Mouse (Mus musculus) embryo, embryonic 11.5 days (tissue): Measurements from ENCODE around the gene Ado.

ENCODE experiments used
- DNase-seq: peaks from one replicate; pipeline ENCODE4 v3.0.0-alpha.2; 2012; ENCODE audit warnings: low read depth, low spot score

Ado gene

DNA sequence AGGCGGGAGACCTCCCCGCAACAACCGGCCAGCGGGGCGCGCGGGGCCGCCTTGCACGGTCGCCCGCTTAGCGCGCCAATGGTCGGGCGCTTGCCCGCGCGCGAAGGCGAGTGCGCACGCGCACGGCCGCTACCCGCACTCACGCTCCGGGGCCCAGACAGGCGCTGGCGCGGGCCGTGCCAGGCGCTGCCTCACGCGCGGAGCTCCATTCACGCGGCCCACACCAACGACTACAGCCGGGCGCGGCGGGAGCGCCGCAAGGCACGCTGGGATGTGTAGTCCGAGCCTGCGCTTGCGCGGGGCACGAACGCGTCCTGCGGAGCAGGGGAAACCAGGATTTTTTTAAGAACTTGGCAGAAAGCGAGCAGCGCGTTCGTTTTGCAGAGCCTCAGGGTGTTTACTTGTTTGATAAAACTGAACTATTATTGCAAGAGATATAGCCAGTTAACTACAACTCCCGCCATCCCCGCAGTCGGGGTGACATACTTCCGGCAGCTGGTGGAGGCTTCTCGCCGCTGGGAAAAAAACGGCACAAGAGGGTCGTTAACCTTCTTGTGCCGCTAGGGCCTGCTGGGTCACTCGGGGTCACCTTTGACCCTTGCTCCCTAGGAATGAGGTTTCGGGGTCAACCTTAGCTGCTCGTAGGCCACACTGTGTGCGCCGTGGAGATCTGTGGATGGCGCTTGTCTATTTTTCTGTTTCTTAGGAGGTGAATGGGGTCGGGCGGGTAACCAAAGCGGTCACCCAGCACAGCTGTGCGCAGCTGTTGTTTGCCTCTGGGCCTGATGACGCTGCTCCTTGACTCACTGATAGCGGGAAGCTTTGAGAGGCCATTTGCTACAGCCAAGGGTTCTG, at the start of gene Ado:
Gene Ado, minus strand, starts transcription at position 79 of the 855 bp plus-strand sequence.
- peak; percentile 79 for DNase-seq

DNA sequence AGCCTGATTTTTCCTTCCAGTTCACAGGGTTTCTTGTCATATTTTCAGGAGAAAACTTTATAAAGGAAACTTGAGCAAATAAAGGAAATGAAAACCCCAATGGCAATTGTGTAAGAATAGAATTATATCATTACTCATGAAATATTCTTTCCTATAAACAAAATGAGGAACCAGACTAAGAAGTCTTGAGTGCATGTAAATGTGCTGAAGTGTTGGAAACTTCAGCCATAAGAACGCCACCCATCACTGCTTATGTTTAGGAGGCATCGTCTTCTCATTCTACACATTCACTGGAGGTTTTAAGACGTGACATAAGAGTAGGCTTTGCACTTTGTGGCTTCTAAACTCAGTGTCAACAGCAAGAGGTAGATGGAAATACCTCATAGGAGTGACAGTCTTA, 46.5 kb upstream of the Ado start:
- DNase-seq, result no peak

DNA sequence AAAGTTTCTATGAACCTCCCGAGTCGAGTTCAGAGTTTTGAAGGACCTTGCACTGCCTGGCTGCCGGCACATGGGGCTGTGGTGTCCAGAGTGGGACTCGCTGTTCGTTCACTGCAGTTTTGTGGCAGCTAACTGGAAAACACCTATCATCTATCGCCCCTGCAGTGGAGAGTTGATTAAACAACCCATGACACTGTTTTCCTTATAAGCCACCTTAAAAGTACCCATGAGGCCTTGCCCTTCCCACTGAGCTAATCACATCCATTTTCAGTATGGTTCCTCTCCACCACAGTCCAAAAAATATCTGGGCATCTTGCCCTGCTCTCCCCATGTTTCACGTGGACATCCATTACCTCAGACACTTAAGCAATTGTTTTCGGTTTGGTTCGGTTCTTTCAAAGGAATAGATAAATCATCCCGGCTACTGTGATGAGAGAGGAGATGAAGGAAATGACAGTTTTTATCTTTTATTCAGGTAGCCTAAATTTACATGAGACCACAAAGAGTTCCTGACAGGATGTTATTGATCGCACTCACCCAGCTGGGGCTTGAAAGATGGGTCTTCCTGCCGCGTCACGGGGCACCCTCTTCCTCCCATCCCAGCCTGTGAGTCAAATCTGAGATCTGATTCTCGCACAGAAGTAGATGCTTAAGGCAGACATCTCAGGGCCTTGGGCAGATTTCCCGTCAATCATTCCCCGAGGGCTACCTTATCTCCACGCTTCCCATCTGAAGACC, 37.3 kb upstream of the Ado start:
- DNase-seq, result no peak

DNA sequence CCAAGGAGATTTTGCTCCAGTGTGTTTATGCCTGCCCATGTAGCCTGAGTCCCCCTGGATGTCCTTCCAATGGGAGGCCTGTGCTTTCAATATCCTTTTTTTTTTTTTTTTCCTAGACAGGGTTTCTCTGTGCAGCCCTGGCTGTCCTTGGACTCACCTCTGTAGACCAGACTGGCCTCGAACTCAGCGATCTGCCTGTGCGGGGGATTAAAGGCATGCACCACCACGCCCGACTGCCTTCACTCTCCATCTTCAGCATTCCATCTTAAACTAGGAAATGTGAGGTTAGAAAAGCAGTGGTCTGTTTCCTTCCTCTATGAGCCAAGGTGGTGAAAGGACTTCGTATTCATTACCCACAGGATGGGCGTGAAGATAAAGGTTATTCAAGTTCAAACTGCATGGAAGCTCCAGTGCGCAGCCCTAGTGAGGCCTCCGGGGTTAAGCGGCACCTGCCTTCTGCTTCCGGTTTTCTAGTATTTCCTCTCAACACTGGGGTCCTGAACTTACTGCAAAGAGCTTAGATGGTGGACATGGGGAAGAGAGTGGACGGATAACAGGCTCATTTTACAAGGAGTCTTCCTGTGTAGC, 33.0 kb upstream of the Ado start:
- no peak for DNase-seq

- DNase-seq, result no peak
Measured at GRCm38 (mm10) chr10:67579830-67580229, 31.1 kb upstream of the Ado start.

- DNase-seq, result no peak
Measured at GRCm38 (mm10) chr10:67573310-67573709, 24.6 kb upstream of the Ado start.

DNA sequence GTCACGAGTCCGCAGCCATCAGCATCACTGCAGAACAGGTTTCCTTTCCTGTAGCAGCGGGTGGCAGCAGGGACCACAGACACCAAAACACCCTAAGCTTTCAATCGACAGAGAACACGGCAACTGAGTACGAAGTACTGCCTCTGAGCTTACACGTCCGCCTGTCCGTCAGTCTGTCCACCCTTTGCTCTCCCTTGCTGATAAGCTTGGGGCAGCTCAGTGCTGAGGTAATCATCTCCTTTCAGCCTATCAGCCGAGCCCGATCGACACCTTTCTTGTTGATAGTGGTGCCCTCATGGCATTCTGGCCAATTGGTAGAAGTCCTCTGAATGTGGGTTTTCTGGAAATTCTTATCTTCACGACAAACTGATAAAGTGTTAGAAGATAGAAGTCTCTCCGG, 22.7 kb upstream of the Ado start:
- DNase-seq, result no peak

DNA sequence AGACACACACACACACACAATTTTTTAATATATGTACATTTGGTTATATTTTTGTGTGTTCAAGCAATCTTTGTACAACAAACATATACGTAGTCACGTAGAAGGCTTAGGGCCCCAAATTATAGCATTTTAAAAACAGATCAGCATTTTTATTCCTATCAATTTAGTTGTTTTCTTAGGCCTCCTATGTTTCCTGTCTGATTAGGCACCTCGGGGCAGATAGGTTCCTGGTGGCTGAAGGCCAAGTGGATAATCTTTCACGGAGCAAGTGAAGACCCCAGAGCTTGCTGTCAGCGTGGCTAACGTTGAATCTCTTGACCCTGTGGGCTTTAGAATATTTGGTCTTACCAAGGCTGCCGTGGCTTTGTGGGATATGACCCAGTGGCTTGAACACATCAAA, 20.8 kb upstream of the Ado start:
- DNase-seq, result no peak

DNA sequence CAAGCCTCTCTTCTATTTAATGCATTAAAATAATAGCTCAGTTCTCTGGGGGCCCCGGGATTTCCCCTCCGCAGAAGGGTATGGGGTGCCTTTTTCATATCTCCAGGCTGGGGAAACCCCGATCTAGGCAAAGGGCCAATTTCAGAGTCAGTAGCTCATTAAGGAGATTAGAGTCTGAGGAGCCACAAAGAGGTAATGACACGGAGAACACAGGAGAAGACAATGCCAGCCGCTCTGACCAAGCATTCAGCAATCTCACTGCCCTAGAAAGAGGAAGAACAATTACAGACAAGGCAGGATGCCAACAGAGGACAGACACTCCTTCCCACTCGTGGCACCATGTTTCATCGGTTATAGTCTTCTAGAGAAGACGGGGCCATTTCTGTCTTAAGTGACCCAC, 17.3 kb upstream of the Ado start:
- no peak for DNase-seq

- DNase-seq, result no peak
Measured at GRCm38 (mm10) chr10:67564509-67564908, 15.8 kb upstream of the Ado start.

DNA sequence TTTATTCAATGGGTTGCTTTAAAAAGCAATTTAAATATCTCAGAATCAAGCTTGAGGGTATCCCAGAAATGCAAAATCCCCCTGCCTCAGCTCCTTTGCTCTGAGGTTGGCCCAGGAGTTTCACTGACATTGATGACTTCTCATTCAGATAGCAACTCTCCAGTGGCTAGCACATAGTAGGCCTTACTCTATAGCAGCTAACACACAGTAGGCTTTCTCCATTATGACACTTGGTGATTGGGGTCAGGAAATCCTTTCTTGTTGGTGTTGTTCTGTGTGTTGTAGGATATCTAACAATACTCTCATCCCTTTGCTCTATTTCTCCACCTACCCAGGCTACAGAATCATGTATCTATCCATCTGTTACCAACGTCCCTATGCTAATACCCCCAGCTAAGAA, 12.4 kb upstream of the Ado start:
- no peak for DNase-seq

DNA sequence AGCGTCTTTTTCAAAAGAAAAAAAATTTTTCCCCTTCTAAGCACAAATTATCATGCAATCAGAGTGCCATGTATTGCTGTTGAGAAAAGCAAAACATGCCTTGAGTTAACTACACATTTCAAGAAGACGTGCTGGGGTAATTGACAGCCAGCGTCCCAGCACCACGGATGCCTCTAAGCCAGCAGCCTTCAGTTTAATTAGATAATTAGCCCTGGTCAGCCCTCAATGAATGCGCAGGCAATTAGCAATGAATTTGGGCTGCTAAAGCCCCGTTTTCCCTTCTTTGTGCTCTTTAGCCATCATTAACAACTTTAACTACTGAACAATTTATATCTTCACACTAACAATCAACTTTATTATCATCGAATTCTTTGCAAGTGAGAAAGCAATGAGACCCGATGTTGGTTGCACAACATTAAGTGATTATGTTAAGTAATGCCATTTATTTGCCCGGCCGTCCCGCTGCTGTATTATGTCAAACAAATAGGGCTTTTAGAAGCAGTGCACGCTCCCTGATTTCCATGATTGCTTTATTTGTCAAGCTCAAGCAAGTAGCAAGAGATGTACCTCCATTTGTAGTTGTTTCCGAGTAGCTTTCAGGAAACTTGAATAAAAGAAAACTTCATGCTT, 11.1 kb upstream of the Ado start:
- no peak for DNase-seq

DNA sequence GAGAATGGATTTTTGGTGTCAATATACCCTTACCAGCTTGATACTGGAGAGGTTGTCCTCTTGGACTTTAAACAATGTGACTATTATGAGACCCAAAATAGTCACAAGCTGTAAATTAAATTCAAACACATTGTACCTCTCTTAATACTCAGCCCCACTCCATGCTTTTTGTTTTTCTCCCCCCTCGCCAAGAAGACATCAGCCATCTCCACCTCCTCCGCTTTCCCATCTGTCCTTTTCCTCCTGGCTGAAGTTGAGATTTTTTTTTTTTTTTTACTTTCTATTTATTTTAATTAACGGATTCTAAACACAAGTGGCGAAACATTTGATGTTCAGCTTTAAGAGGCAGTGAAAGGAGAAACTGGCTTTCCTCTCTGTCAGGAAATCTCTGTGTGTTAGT, 9.3 kb upstream of the Ado start:
- DNase-seq, result no peak

DNA sequence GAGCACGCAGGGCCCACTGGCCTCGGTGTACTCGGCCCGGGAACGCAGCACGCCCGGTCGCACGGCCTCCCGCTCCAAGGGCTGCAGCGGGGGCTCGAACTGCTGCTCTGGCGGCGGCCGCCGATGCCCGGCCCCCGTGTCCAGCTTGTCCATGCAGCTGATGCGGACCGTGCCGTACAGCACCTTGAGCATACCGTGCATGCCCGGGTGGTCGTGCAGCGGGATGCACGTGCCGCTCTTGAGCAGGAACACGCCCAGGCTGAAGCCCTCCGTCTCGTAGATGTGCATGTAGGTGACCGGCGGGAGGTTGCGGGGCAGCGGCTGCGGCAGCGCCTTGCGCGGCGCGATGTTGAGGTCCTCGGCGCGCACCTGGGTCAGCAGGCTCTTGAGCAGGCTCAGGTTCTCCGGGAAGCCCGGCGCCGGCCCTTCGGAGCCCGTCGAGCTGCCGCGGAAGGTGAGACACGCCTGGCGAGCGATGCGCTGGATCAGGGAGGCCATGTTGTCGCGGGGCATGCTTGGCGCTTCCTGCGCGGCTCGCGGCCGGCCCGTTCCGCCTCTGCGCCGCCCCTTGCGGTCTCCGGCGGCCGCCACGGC, 397 bp downstream of the Ado start:
- no peak for DNase-seq

DNA sequence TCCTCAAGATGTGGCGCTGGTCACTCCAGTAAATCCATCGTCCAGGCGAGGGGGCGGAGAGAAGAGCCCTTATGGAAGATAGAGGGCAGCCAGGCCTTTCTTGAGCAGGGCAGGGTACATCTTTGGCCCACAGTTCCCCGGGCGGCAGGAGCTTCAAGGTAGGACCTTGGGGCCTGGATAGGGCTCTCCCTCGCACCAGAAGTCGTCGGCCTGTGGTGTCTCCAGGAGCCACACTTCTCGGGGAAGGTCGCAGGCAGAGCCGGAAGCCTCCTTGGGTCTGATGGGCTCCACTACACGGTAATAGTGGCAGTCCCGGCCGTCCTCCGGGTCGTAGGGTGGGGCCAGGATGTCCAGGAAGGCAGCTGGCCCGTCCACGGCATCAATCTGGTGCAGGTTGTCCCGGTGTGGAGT, 900 bp downstream of the Ado start:
- DNase-seq, result no peak

- DNase-seq, result no peak
Measured at GRCm38 (mm10) chr10:67540591-67540990, 8.2 kb downstream of the Ado start.

- no peak for DNase-seq
Measured at GRCm38 (mm10) chr10:67539401-67539730, 9.4 kb downstream of the Ado start.

GRCm38 (mm10) chr10:67538585-67539400, 10.0 kb downstream of the Ado start:
- no peak for DNase-seq

DNA sequence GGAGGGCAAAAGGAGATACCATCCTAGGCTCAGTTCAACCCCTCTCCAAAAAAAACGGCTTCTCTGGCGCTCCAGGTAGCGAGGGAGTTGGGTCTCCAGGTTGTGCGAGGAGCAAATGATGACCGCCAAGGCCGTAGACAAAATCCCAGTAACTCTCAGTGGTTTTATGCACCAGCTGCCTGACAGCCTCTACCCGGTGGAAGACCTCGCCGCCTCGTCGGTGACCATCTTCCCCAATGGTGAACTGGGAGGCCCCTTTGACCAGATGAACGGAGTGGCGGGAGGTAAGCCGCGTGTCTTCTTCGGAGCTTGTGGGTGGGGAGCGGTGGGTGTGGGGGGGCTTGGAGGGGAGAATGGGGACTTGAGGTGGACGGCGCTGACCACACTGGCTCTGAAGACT, 10.6 kb downstream of the Ado start:
- no peak for DNase-seq

GRCm38 (mm10) chr10:67537151-67537994, 11.4 kb downstream of the Ado start:
- peak; percentile 79 for DNase-seq
